Mouse (Mus musculus): ENCODE measurements around the gene Myo1d.

Myo1d gene

DNA sequence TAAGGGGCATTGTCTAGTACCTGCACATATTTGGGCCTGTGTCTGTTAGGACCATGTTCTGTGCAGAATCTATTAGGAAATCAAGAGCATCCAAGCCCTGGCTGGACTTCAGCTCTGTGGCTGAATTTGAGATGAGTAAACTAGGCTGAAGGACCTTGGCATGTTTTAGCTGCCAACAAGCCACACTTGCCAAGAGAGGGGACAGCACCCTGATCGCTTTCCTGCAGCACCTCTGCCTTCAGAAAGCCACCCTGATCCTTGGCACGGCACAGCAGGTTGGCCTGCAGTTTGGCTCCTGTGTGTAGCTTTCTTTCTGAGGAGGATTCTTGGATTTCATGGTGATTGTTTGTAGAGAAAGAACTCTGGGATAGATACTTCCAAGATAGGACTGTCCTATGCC lies 1.7 kb upstream of the Myo1d start:
- in situ Hi-C loops (cut with MseI, MboI) = no loop called here

DNA sequence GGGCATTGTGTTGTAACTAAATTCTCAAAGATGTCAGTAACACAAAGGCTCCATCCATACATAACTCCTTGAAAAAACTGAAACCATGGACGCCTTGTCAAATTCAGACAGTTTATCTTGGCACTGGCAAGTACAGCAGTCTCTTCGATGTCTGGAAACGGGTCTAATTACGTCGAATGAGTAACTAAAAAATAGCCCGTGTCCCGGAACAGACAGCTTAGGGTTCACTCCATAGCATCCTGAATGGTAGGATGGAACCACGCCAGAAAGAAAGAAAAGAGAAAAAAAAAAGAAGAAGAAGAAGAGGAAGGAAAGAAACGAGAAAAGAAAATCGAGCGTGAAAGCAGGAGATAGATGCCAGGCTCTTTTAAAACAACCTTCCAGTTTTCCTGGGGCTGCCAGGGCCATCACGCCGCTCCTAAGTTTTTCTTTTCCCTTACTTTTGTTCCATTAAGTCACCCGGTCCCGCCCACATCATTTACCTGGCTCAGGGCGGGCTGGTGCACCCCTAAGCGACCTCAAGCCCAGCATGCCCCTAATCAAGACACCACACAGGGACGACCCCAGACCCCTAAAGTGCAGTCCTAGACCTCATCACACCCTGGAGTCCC lies 804 bp downstream of the Myo1d start:
- in situ Hi-C loops (cut with MseI, MboI) = no loop called here

DNA sequence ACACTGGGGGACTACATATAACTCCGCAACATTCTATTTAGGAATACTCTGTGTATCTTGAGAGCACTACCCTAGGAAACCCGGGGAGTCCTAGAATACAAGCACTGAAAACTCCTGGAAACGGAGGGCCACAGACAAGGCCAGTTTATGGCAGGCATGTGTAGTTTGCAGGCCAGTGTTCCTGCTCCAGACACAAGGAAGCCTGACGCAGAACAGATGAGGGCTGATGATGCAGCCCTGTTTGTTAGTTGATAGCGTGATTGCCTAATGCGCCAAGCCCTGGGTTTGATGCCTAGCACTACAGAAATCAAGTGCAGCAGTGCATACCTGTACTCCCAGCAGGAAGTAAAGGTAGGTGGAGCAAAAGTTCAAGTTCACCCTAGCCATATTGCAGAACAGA lies 1.7 kb downstream of the Myo1d start:
- in situ Hi-C loops (cut with MseI, MboI) = no loop called here

DNA sequence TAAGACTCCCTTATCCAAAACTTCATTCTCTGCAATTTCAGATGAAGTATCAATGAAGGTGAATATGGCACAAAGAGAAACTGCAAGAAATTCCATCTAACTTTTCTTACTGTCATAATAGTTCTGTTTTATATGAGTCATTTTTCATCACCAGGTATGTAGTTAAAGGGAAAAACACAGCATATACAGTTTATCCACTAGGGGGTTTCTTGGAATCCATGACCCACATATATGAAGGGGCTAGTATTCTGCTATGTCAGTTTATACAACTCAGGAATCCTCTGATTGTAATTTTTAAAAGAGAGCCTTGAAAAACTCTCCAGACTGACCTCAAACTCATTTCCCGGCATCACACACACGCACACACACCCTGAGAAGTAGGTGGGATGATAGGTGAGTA lies 2.1 kb downstream of the Myo1d start:
- in situ Hi-C loops (cut with MseI, MboI) = no loop called here

DNA sequence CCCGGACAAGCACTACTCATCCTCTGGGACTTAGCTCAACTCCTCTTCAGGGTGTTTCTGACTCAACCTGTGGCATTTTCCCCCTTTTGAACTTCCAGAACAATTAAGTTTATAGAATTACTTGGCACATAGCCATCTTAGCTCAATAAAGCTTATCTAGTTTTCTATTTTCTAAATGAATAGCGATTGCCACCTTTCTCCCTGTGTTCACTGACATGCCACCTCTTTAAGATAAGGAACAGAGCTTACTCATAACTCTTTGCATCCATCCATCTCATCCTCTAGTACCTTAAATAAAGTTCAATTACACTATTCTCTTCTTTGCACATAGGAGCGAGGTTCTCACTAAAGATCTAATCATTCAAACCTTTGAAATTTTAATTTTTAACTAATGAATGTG lies 4.3 kb downstream of the Myo1d start:
- in situ Hi-C loops (cut with MseI, MboI) = no loop called here

DNA sequence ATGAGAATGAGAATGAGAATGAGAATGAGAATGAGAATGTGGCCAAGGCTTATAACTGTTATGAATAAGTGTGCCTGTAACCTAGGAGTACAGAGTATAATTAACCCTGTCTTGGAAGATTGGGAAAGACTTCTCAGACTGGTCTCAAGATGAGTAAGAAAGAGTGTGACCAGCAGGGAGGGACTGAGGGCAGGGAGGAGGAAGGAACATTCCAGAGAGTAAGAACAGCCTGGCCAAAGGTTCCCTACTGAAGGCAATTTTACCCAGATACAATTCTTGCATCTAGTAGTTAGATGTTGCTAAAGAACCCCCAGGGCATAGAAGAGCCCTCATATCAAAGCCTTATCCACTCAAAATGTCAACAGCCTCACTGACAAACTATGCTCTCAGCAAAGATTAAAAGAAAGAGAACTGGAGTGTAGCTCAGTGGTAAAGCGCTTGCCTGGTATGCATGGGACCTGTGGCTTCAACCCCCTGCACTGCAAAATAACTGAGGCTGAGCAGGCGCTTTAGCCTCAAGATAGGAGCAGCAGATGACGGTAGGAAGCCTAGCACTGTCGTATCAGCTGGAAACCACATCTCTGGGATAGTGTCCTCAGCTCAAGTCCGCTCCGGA lies 7.1 kb downstream of the Myo1d start:
- in situ Hi-C loops (cut with MseI, MboI) = no loop called here

DNA sequence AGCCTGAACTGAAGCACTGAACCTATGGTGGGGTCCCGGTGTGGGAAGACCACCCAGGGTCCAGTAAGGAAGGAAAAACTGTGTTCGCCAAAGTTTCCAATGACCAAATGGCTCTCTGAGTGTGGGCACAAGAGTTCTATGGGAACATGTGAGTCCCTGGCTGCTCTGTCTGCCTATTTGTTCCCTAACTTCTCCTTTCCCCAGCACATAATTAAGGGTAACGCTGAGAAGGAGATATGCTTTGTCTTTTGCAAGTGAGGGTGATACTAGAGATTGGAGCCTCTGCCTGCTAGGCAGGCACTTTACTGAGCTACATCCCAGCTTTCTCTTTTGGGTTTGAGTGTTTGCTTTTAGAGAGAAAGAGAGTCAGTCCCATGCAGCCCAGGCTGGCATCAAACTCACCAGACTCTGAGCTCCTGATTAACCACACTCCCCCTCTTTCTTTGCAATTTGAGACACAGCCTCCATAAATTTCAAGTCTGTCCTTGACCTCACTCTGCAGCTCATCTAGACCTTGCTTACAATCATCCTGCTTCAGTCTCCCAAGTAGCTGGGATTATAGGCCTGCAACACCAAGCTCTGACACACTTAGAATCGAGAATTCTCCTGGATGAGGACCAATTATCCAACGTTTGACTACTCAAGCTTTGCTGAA lies 8.1 kb downstream of the Myo1d start:
- in situ Hi-C loops (cut with MseI, MboI) = no loop called here

DNA sequence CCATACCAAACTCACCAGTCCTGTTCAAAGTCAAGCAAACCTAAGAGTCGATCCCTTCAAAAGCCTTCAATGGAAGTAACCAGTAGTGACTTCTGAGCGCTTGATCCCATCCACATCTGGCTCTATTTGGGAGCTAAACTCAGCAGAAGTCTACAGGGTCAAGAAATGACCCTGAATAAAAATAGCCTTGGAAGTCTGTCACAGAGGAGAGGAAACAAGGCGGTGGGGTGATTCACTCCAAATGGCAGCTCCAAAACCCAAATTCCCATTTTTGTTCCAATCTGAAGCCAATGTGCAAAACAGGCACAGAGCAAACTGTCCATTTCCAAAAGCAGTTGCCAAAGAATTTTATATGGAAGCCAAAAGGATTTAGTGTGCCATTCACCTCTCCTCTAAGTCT lies 8.6 kb downstream of the Myo1d start:
- in situ Hi-C loops (cut with MseI, MboI) = no loop called here

DNA sequence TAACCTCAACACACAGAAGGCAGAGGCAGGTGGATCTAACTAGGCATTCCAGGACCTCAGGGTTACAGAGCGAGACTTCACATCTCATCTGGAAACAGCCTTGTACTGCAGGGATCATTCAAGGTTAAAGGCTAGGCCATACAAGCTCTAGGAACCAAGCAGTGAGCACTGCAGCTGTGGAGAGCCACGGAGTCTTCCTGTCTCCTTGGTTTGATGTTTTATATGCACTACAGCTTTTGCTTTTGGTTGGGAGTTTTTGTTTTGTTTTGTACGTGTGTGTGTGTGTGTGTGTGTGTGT lies 12.6 kb downstream of the Myo1d start:
- in situ Hi-C loops (cut with MseI, MboI) = no loop called here

DNA sequence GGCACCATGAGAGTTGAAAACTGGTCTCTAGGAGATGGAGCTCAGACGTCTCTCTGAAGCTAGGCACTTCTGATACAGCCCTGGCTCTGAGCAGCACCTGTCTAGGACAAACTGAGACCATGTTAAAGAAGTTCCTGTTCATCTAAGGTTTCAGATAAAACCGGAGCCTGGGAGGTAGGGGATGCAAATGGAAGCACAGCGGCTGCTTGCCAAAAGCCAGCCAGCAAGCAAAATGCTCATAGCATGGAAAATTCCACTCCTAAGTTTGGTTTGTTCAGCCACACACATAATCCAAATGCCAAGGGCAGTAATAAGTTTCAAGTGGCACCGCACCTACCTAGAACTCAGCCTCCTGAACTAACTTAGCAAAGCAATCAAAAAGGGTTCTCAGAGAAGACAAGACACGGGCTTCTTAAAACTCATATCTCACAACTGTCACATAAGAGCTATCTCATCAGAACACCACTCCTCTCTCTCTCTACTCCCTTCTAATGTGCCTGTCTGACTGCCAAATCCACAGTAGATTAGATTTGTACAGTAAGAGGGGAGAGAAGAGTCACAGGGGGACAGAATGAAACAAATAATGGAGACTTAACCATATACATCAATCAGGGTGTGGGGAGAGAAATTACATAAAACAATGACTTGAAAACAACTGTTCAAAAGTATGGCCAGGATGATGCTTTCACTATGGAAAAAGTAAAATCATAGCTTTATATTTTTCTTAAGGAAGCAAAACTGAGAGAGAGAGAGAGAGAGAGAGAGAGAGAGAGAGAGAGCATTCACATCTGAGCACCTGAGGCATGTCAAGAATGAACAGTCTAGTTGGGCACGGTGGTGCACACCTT lies 13.1 kb downstream of the Myo1d start:
- in situ Hi-C loops (cut with MseI, MboI) = no loop called here

DNA sequence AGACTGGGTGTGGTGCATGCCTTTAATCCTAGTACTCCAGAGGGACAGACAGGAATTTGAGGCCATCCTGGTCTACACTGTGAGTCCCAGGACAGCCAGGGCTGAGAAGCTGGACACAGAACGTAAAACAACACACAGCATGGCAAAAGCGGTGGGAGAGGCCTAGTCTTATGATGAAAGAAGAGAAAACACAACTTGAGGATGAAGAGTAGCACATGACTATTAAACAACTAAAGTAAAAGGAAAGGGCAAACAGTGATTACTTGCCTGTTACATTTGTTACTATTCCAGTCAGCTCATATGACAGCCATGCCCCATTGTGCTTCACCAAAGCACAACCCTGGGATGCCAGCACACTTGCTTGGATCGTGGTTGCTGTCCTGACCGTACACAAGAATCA lies 13.8 kb downstream of the Myo1d start:
- in situ Hi-C loops (cut with MseI, MboI) = no loop called here

DNA sequence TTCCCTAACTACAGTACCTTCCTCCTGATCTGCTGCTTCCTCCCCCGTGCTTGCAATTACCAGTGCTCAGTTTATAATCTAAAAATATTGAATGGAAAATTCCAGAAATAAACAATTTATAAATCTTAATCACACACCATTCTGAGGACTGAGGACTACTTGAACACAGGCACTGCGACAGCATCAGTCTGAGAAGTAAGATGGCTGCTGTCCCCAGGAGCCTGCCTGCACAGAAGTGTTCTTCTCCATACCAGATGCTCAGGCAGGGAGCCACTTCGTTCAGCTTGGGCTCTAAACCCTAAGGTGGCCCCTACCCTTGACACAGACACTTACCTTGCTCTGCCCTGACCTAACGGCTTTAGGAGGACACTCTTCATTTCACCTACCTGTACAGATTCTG lies 17.8 kb downstream of the Myo1d start:
- in situ Hi-C loops (cut with MseI, MboI) = no loop called here

DNA sequence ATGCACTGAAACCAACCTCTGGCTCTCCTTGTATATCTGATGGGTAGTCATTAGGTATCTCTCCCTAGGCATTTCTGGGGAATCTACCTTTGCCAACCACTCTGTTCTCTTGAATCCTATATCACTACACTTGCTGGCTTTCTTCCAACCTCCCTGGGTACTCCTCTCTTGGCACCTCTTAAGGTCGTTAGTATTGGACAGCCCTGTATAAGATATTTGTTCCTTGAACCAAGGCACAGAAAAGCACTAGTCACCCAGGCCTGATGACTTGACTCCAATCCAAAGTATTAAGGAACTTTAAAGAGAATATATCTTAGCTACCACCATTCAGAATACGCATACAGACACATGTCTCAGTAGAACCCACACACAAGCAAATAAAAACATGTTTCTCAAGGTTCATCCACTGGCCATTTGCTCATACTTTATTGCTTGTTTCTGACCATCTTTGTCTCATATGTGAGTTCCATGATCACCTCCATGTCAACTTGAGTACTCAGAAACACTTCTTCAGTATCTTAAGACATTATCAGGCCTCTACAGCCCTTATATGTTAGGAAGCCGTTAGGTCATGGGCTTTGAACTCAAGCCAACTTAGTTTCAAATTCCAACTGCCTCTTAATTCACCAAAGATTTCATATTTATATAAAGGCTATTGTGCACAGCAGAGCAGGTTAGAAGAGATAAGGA lies 18.4 kb downstream of the Myo1d start:
- in situ Hi-C loops (cut with MseI, MboI) = no loop called here

DNA sequence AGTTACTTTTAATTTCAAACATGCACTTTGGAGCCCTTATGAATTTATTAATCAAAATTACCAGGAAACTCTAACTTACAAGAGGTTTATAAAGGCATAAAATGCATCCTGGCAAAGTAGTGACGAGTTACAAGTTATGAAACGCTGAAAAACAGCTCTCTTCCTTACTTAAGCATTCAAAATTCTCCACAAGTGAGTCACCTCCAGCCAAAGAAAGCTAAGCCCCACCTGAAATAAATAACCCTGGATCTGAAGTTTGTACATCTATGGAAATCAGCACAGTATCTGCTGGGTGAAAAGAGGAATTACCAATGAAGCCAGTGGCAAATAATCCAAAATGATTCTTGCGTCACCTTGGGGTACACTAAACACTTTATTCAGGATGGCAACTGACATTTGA lies 20.8 kb downstream of the Myo1d start:
- in situ Hi-C loops (cut with MseI, MboI) = no loop called here

DNA sequence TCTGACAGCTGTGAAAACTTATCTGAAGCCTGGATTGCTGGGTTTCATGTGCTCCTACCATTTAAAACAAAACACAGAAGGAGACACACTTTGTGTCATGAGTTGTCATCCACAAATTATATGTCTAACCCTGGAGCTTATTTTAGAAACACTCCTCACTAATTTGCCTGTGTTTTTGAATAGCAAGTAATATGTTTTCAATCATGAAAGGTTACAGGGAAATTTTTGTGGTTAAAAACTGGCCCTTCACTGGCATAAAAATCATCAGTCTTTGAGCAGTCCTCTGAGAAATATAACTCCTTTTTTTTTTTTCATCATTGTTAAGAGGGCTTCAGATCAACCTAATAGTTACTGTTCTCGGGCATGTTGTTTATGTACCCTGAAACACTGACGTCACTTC lies 25.6 kb downstream of the Myo1d start:
- in situ Hi-C loops (cut with MseI, MboI) = no loop called here

DNA sequence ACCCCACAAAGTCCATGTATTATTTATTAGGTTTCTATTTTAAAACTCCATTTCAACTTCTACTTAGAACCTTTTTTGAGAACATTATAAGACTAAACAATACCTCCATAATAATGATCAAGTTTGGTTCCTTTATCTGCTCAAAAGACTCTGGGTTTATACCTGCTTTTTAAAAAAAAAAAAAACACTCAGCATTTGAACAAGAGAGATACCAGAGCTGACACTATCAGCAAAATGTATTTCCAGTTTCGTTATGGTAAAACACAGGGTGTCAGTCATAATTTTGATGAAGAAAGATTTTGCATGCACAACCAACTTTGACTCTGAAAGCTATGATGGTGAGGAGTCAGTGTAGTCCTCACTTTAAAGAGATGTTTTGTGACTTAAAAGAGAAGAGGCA lies 28.7 kb downstream of the Myo1d start:
- in situ Hi-C loops (cut with MseI, MboI) = no loop called here

DNA sequence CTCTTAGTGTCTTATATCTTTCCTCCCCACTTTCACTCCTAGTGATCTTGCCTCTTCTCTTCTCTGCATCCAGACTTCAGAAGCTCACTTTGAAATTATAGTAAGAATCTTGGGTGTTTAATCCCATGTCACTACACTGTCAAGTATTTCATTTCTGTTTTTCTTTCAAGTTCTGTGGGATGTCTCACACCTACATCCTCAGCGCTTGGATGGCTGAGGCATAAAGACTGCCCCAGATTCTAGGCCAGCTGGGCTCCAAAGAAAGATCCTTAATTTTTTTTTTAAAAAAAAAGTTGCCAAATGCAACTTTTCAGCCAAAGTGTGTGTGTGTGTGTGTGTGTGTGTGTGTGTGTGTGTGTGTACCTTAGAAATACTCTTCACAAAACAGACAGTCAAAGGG lies 30.6 kb downstream of the Myo1d start:
- in situ Hi-C loops (cut with MseI, MboI) = no loop called here

DNA sequence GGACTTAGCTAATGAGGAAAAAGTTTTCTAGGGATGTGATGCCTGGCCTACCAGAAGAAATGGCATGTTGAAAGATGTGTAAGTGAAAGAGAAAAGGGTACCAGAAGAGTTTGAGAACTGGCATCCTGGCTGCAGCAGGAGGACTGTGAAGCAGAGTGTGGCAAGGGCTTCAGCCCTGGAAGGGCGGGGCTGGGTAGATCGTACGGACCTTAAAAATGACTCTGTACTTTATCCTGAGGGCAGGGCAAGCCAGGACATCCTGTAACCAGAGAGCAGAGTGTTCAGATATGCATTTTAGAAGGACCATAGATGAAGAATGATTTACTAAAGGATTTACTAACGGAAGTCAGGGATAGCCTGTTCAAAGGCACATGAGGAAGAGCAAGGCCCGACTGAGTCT lies 34.4 kb downstream of the Myo1d start:
- in situ Hi-C loops (cut with MseI, MboI) = no loop called here

DNA sequence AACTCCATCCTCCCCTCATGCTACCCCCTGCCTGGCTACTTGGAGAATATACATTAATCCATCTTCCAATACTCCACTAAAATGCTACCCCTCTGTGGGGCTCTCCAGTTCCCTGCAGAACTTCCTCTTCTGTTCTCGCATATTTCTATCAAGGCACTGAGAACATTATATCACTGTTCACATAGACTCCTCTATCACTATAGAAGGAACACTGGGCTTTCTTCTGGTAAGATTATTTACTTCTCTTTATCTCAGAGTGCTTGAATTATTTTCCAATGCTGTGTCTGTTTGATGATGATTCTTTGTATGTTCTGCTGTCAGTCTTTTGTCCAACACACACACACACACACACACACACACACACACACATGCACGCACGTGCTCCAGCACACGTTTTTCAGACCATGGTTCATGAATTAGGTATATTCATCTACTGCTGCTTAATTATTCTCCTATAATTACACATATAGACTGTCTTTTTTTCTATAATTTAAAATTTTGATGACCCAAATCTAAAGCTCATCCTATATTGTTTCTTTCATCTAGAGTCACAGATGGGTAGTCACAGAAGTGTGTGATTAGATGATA lies 35.9 kb downstream of the Myo1d start:
- in situ Hi-C loops (cut with MseI, MboI) = no loop called here

DNA sequence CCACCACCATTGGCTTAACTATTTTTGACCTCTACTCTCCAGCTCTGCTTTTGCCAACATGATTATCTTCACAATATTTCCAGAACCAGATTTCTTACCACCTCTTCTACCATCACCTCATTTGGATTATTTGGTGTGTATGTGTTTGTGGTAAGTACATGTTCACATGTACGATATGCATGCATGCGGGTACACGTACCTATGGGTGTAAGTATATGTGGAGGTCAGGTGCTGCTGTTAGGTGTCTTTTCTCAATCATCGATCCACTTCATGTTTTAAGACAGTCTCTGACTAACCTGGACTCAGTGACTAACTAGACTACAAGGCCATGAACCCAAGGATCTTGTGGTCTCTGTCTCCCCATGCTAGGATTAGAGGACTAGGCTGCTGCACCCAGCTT lies 37.4 kb downstream of the Myo1d start:
- in situ Hi-C loops (cut with MseI, MboI) = no loop called here

DNA sequence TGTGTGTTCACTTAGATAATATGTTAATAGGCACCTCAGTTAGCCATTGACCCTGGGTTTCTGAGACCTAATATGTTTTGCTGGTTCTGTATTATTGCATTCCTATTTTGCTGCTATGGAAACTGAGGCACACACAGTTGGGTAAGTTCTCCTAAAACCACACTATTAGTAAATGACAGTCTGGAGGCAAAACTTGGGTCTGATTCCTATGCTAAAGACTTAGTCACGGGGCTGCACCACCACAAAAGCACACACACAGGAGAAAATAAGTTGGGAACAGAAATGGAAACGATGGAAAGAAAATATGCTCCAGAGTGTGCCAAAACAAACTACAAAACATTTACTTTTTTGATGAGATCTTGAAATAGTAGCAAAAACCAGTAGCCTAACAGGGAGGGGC lies 45.1 kb downstream of the Myo1d start:
- in situ Hi-C loops (cut with MseI, MboI) = no loop called here

DNA sequence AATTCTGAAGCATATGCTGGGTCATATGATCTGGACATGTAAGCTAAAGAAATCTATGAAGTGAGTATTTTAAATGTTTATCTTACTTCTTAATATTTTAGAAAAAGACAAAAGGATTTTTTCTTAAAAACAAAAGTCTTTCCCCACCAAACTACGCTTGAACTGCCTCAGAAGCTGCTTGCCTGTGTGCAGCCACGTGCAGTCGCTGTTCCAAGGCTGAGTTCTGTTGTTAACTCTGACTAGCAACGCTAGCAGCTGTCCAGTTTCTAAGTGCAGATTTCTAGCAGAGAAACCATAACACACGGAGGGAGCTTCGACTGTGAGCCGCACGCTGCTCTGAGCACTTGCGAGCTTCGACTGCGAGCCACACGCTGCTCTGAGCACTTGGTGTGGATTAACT lies 55.1 kb downstream of the Myo1d start:
- in situ Hi-C loops (cut with MseI, MboI) = no loop called here
